Mouse (Mus musculus): ENCODE results near the gene Snx20. TPM values are rescaled to one million over a fixed set of nuclear protein-coding genes. Genes with fewer than 3 reads are reported as not detected.

The Snx20 gene
- polyA plus RNA-seq, 1 experiment, result 52.3 TPM

- Histone ChIP-seq H3K27me3 (ENCODE audit: control insufficient read depth, insufficient read depth, low read length) (no peaks in the 10 kb centered on the region), H3K4me1 (replicated peaks; ENCODE audit: control insufficient read depth, insufficient read depth, low read length) (no peaks in the 10 kb centered on the region), H3K36me3 (ENCODE audit: control insufficient read depth, insufficient read depth, low read length) (no peaks in the 10 kb centered on the region), H3K27ac (ENCODE audit: control insufficient read depth, insufficient read depth, low read length) (no peak overlapping the region), H3K4me3 (ENCODE audit: control insufficient read depth, insufficient read depth, low read length) (no peak overlapping the region)
- 90% methylated on average over 5 of the region's 5 CpGs for WGBS
- no peak for DNase-seq
- no peak for TF ChIP-seq POLR2A (IDR thresholded peaks at IDR 0.05; ENCODE audit: control insufficient read depth, extremely low read depth, insufficient read depth, low read length, poor library complexity)
- no peak for TF ChIP-seq CTCF (IDR thresholded peaks at IDR 0.05; ENCODE audit: borderline replicate concordance, control insufficient read depth, extremely low read depth, insufficient read depth, low read length, poor library complexity)
These were observed 37.4 kb downstream of the Snx20 start for GRCm38 (mm10) chr8:88598578-88598977.

GRCm38 (mm10) chr8:88596042-88596441, 39.9 kb downstream of the Snx20 start:
- H3K36me3 ChIP-seq (ENCODE audit: control insufficient read depth, insufficient read depth, low read length), result no peaks in the 10 kb centered on the region
- H3K4me3 ChIP-seq (ENCODE audit: control insufficient read depth, insufficient read depth, low read length), result no peak overlapping the region
- TF ChIP-seq CTCF (IDR thresholded peaks at IDR 0.05; ENCODE audit: borderline replicate concordance, control insufficient read depth, extremely low read depth, insufficient read depth, low read length, poor library complexity), result no peak
- TF ChIP-seq POLR2A (IDR thresholded peaks at IDR 0.05; ENCODE audit: control insufficient read depth, extremely low read depth, insufficient read depth, low read length, poor library complexity), result no peak
- no peak overlapping the region for H3K27ac ChIP-seq (ENCODE audit: control insufficient read depth, insufficient read depth, low read length)
- WGBS, result 95% methylated on average over 12 of the region's 12 CpGs
- DNase-seq, result no peak
- H3K27me3 ChIP-seq (ENCODE audit: control insufficient read depth, insufficient read depth, low read length), result no peaks in the 10 kb centered on the region
- no peaks in the 10 kb centered on the region for H3K4me1 ChIP-seq (replicated peaks; ENCODE audit: control insufficient read depth, insufficient read depth, low read length)

GRCm38 (mm10) chr8:88593947-88594346, 42.0 kb downstream of the Snx20 start:
- no peak for DNase-seq
- H3K36me3 ChIP-seq (ENCODE audit: control insufficient read depth, insufficient read depth, low read length), result no peaks in the 10 kb centered on the region
- H3K4me3 ChIP-seq (ENCODE audit: control insufficient read depth, insufficient read depth, low read length), result no peak overlapping the region
- H3K27me3 ChIP-seq (ENCODE audit: control insufficient read depth, insufficient read depth, low read length), result no peaks in the 10 kb centered on the region
- H3K27ac ChIP-seq (ENCODE audit: control insufficient read depth, insufficient read depth, low read length), result no peak overlapping the region
- H3K4me1 ChIP-seq (replicated peaks; ENCODE audit: control insufficient read depth, insufficient read depth, low read length), result no peaks in the 10 kb centered on the region
- TF ChIP-seq POLR2A (IDR thresholded peaks at IDR 0.05; ENCODE audit: control insufficient read depth, extremely low read depth, insufficient read depth, low read length, poor library complexity) (no peak), CTCF (IDR thresholded peaks at IDR 0.05; ENCODE audit: borderline replicate concordance, control insufficient read depth, extremely low read depth, insufficient read depth, low read length, poor library complexity) (no peak)
- 100% methylated on average over 1 of the region's 1 CpGs for WGBS

GRCm38 (mm10) chr8:88590226-88590625, 45.7 kb downstream of the Snx20 start:
- no peak overlapping the region for H3K27ac ChIP-seq (ENCODE audit: control insufficient read depth, insufficient read depth, low read length)
- no peaks in the 10 kb centered on the region for H3K36me3 ChIP-seq (ENCODE audit: control insufficient read depth, insufficient read depth, low read length)
- no peaks in the 10 kb centered on the region for H3K4me1 ChIP-seq (replicated peaks; ENCODE audit: control insufficient read depth, insufficient read depth, low read length)
- 92% methylated on average over 6 of the region's 6 CpGs for WGBS
- H3K4me3 ChIP-seq (ENCODE audit: control insufficient read depth, insufficient read depth, low read length), result no peak overlapping the region
- no peak for TF ChIP-seq POLR2A (IDR thresholded peaks at IDR 0.05; ENCODE audit: control insufficient read depth, extremely low read depth, insufficient read depth, low read length, poor library complexity)
- TF ChIP-seq CTCF (IDR thresholded peaks at IDR 0.05; ENCODE audit: borderline replicate concordance, control insufficient read depth, extremely low read depth, insufficient read depth, low read length, poor library complexity), result no peak
- H3K27me3 ChIP-seq (ENCODE audit: control insufficient read depth, insufficient read depth, low read length), result no peaks in the 10 kb centered on the region
- DNase-seq, result no peak

DNA sequence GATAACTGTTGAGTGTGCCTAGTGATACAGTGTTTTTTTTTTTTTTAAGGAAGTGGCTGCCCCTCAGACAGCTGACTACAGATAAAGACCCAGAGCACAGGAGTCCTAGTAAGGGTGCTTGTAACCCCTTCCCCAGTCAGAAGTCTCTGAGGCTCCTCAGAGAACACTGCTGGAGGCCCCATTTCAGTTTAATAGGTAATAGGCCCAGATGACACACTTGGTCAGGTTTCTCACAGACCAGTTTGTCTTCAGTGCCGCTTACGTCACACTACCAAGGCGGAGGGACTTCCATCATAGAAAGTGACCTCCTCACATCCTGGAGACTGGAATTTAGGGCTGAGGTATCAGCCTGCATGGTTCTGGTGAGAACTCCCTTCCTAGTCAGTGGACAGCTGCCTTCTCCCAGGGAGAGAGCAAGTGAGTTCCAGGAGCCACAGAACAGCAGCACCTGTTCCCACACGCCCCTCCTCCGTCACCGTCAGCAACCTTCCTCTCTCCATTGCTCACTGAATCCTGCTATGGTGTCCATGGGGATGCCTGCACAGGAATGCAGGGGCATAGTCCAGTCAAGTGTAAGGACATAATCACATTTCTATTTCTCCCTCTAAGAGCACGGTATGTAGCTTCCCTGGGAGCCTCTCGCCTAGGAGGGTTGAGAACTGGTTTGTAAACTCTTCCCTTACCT, 47.6 kb downstream of the Snx20 start:
- no peak for TF ChIP-seq POLR2A (IDR thresholded peaks at IDR 0.05; ENCODE audit: control insufficient read depth, extremely low read depth, insufficient read depth, low read length, poor library complexity)
- TF ChIP-seq CTCF (IDR thresholded peaks at IDR 0.05; ENCODE audit: borderline replicate concordance, control insufficient read depth, extremely low read depth, insufficient read depth, low read length, poor library complexity), result no peak
- no peak overlapping the region for H3K4me3 ChIP-seq (ENCODE audit: control insufficient read depth, insufficient read depth, low read length)
- no peaks in the 10 kb centered on the region for H3K27me3 ChIP-seq (ENCODE audit: control insufficient read depth, insufficient read depth, low read length)
- H3K36me3 ChIP-seq (ENCODE audit: control insufficient read depth, insufficient read depth, low read length), result no peaks in the 10 kb centered on the region
- DNase-seq, result no peak
- WGBS, result 95% methylated on average over 8 of the region's 8 CpGs
- no peaks in the 10 kb centered on the region for H3K4me1 ChIP-seq (replicated peaks; ENCODE audit: control insufficient read depth, insufficient read depth, low read length)
- H3K27ac ChIP-seq (ENCODE audit: control insufficient read depth, insufficient read depth, low read length), result no peak overlapping the region

- no peaks in the 10 kb centered on the region for H3K27me3 ChIP-seq (ENCODE audit: control insufficient read depth, insufficient read depth, low read length)
- DNase-seq, result no peak
- H3K4me3 ChIP-seq (ENCODE audit: control insufficient read depth, insufficient read depth, low read length), result no peak overlapping the region
- H3K27ac ChIP-seq (ENCODE audit: control insufficient read depth, insufficient read depth, low read length), result no peak overlapping the region
- no peaks in the 10 kb centered on the region for H3K36me3 ChIP-seq (ENCODE audit: control insufficient read depth, insufficient read depth, low read length)
- 90% methylated on average over 3 of the region's 3 CpGs for WGBS
- H3K4me1 ChIP-seq (replicated peaks; ENCODE audit: control insufficient read depth, insufficient read depth, low read length), result no peaks in the 10 kb centered on the region
- no peak for TF ChIP-seq CTCF (IDR thresholded peaks at IDR 0.05; ENCODE audit: borderline replicate concordance, control insufficient read depth, extremely low read depth, insufficient read depth, low read length, poor library complexity)
These were observed 52.1 kb downstream of the Snx20 start for GRCm38 (mm10) chr8:88583863-88584262.

DNA sequence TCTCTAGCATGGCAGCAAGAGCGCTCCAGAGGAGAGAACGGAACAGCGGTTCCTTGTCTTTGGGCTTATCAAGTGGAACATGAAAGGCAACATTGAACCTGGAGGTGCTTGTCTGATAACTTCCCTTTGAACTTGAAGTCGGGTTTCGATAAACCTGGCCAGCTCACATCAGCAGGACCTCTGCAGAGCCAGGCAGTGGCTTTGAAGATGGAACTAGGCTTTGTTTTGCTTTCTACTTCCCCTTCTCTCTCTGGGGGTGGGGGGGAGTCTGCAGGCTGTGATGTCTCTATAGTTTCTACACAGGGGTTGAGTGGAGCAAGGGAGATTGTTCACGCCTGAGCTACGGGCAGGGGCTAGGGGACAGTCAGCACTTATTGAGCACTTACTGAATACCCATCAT, 55.1 kb downstream of the Snx20 start:
- no peak for DNase-seq
- Histone ChIP-seq H3K27me3 (ENCODE audit: control insufficient read depth, insufficient read depth, low read length) (no peaks in the 10 kb centered on the region), H3K27ac (ENCODE audit: control insufficient read depth, insufficient read depth, low read length) (no peak overlapping the region)

More for the DNA sequence above, 55.1 kb downstream of the Snx20 start:
- 35% methylated on average over 7 of the region's 7 CpGs for WGBS
- TF ChIP-seq POLR2A (IDR thresholded peaks at IDR 0.05; ENCODE audit: control insufficient read depth, extremely low read depth, insufficient read depth, low read length, poor library complexity), result no peak
- no peak for TF ChIP-seq CTCF (IDR thresholded peaks at IDR 0.05; ENCODE audit: borderline replicate concordance, control insufficient read depth, extremely low read depth, insufficient read depth, low read length, poor library complexity)
- H3K4me1 ChIP-seq (replicated peaks; ENCODE audit: control insufficient read depth, insufficient read depth, low read length), result no peaks in the 10 kb centered on the region
- no peaks in the 10 kb centered on the region for H3K36me3 ChIP-seq (ENCODE audit: control insufficient read depth, insufficient read depth, low read length)
- no peak overlapping the region for H3K4me3 ChIP-seq (ENCODE audit: control insufficient read depth, insufficient read depth, low read length)

Data from thymus, adult 2 months (tissue).